Mouse (Mus musculus) embryonic facial prominence, embryonic 14.5 days (tissue): Measurements from ENCODE around the gene Daw1. TPM values are rescaled to one million over a fixed set of nuclear protein-coding genes. Genes with fewer than 3 reads are reported as not detected.

Experiments used
- ATAC-seq: fragments of 200-750 bp; cut with Nextera tagmentation; 2 replicates; pipeline ENCODE4 v1.8.0; 2017; ENCODE audit warnings: low read depth, moderate number of reproducible peaks, moderate TSS enrichment
- DNase-seq: peaks from one replicate; pipeline ENCODE4 v3.0.0-alpha.2; 2015; ENCODE audit warnings: low spot score
- H3K27ac ChIP-seq: fragments of 300-500 bp; sonication (generic); replicated peaks from 2 replicates; pipeline ENCODE4 v1.5.1; 2014; ENCODE audit warnings: low read depth, mild to moderate bottlenecking, low read length, moderate library complexity
- H3K27me3 ChIP-seq: fragments of 300-500 bp; sonication (generic); replicated peaks from 2 replicates; pipeline ENCODE4 v1.6.1; 2014; ENCODE audit warnings: low read length; ENCODE audit not compliant: control insufficient read depth, insufficient read depth
- H3K36me3 ChIP-seq: fragments of 300-500 bp; sonication (generic); 2 replicates; pipeline ENCODE4 v1.6.1; 2014; ENCODE audit warnings: low read length, mixed read lengths; ENCODE audit not compliant: control insufficient read depth, insufficient read depth
- H3K4me1 ChIP-seq: fragments of 300-500 bp; sonication (generic); 2 replicates; pipeline ENCODE4 v1.6.1; 2014; ENCODE audit warnings: antibody characterized with exemption, low read length; ENCODE audit not compliant: control insufficient read depth, insufficient read depth
- H3K4me2 ChIP-seq: fragments of 300-500 bp; sonication (generic); 2 replicates; pipeline ENCODE4 v1.6.1; 2014; ENCODE audit warnings: low read depth, mild to moderate bottlenecking, low read length, moderate library complexity, mixed read lengths
- H3K4me3 ChIP-seq: fragments of 300-500 bp; sonication (generic); 2 replicates; pipeline ENCODE4 v1.5.1; 2014; ENCODE audit warnings: low read depth, mild to moderate bottlenecking, low read length
- H3K9ac ChIP-seq: fragments of 300-500 bp; sonication (generic); 2 replicates; pipeline ENCODE4 v1.6.1; 2014; ENCODE audit warnings: low read depth, mild to moderate bottlenecking, low read length, moderate library complexity, mixed read lengths
- H3K9me3 ChIP-seq: fragments of 300-500 bp; sonication (generic); 2 replicates; pipeline ENCODE4 v1.6.1; 2016; ENCODE audit warnings: low read length; ENCODE audit not compliant: control insufficient read depth
- WGBS: fragments of 180-500 bp; shearing (Covaris S2); extraction: QIAGEN DNeasy Blood & Tissue Kit; methylation state at CpG from one replicate; pipeline ENCODE4 v1.1.7; 2014; 5-methylcytosine and 5-hydroxymethylcytosine counted together
- polyA plus RNA-seq: library from polyadenylated mRNA; unstranded; fragments of >200 nt; fragmentation: Nextera tagmentation; extraction: Ambion mirVana; gene quantifications from 2 replicates; pipeline ENCODE4 v1.2.1, GENCODE M21; 2014

The Daw1 gene
- polyA plus RNA-seq = 0.48 and 0.78 TPM in 2 replicates

- Histone ChIP-seq H3K4me2 (peak within 1 kb of the TSS; percentile 60), H3K4me1 (no peaks in the 10 kb centered on the region), H3K27ac (no peak within 1 kb of the TSS), H3K9me3 (no peaks in the 10 kb centered on the region), H3K27me3 (no peaks in the 10 kb centered on the region), H3K9ac (peak within 1 kb of the TSS; percentile 58), H3K36me3 (no peaks in the 10 kb centered on the region), H3K4me3 (peak within 1 kb of the TSS; percentile 51)
- ATAC-seq (peak; percentile 96), DNase-seq (peak; percentile 93)
- 1% methylated on average over 15 of the region's 16 CpGs for WGBS
Measured at GRCm38 (mm10) chr1:83159603-83160002, at the start of gene Daw1. Gene Daw1, plus strand, starts transcription at chr1:83159752.

GRCm38 (mm10) chr1:83110992-83111391 is 48.6 kb upstream of the Daw1 start:
- H3K9me3 ChIP-seq = no peaks in the 10 kb centered on the region
- H3K36me3 ChIP-seq = no peaks in the 10 kb centered on the region
- DNase-seq = no peak
- no peak overlapping the region for H3K9ac ChIP-seq
- ATAC-seq = no peak
- no peak overlapping the region for H3K4me2 ChIP-seq
- no peak overlapping the region for H3K27ac ChIP-seq
- H3K4me3 ChIP-seq = no peak overlapping the region
- no peaks in the 10 kb centered on the region for H3K27me3 ChIP-seq
- no peaks in the 10 kb centered on the region for H3K4me1 ChIP-seq

- Histone ChIP-seq H3K4me1 (no peaks in the 10 kb centered on the region), H3K36me3 (no peaks in the 10 kb centered on the region), H3K27me3 (no peaks in the 10 kb centered on the region), H3K4me2 (no peak overlapping the region), H3K4me3 (no peak overlapping the region), H3K9ac (no peak overlapping the region), H3K9me3 (no peaks in the 10 kb centered on the region), H3K27ac (no peak overlapping the region)
- no peak for DNase-seq
- no peak for ATAC-seq
- 69% methylated on average over 5 of the region's 5 CpGs for WGBS
Measured at GRCm38 (mm10) chr1:83111726-83112125, 47.8 kb upstream of the Daw1 start.

- Histone ChIP-seq H3K9me3 (no peaks in the 10 kb centered on the region), H3K27me3 (no peaks in the 10 kb centered on the region), H3K27ac (no peak within 1 kb of the TSS), H3K4me2 (no peak within 1 kb of the TSS), H3K9ac (no peak within 1 kb of the TSS), H3K4me3 (no peak within 1 kb of the TSS), H3K36me3 (no peaks in the 10 kb centered on the region), H3K4me1 (no peaks in the 10 kb centered on the region)
- ATAC-seq = no peak
- WGBS = 38% methylated on average over 8 of the region's 8 CpGs
- DNase-seq = no peak
Measured at GRCm38 (mm10) chr1:83116447-83117137, 43.0 kb upstream of the Daw1 start, which contains the start of gene Ccl20. Gene Ccl20, plus strand, starts transcription at chr1:83116766.

- H3K36me3 ChIP-seq = no peaks in the 10 kb centered on the region
- 93% methylated on average over 3 of the region's 3 CpGs for WGBS
- H3K9ac ChIP-seq = no peak overlapping the region
- DNase-seq (no peak), ATAC-seq (no peak)
- H3K9me3 ChIP-seq = no peaks in the 10 kb centered on the region
- no peak overlapping the region for H3K27ac ChIP-seq
- H3K4me2 ChIP-seq = no peak overlapping the region
- no peak overlapping the region for H3K4me3 ChIP-seq
- H3K4me1 ChIP-seq = no peaks in the 10 kb centered on the region
- H3K27me3 ChIP-seq = no peaks in the 10 kb centered on the region
Measured at GRCm38 (mm10) chr1:83117217-83117616, 42.3 kb upstream of the Daw1 start.

GRCm38 (mm10) chr1:83117661-83118060 is 41.9 kb upstream of the Daw1 start:
- WGBS = 89% methylated on average over 7 of the region's 7 CpGs
- Histone ChIP-seq H3K4me1 (no peaks in the 10 kb centered on the region), H3K36me3 (no peaks in the 10 kb centered on the region), H3K4me3 (no peak overlapping the region), H3K4me2 (no peak overlapping the region), H3K9me3 (no peaks in the 10 kb centered on the region), H3K9ac (no peak overlapping the region), H3K27ac (no peak overlapping the region), H3K27me3 (no peaks in the 10 kb centered on the region)
- ATAC-seq (no peak), DNase-seq (no peak)

GRCm38 (mm10) chr1:83119903-83120302 is 39.6 kb upstream of the Daw1 start:
- Histone ChIP-seq H3K9ac (no peak overlapping the region), H3K27me3 (no peaks in the 10 kb centered on the region), H3K4me3 (no peak overlapping the region), H3K4me1 (no peaks in the 10 kb centered on the region), H3K27ac (no peak overlapping the region), H3K4me2 (no peak overlapping the region), H3K9me3 (no peaks in the 10 kb centered on the region), H3K36me3 (no peaks in the 10 kb centered on the region)
- no peak for DNase-seq
- ATAC-seq = no peak

GRCm38 (mm10) chr1:83120312-83120711 is 39.2 kb upstream of the Daw1 start:
- ATAC-seq (no peak), DNase-seq (no peak)
- no peak overlapping the region for H3K27ac ChIP-seq
- H3K27me3 ChIP-seq = no peaks in the 10 kb centered on the region
- H3K9me3 ChIP-seq = no peaks in the 10 kb centered on the region
- H3K4me3 ChIP-seq = no peak overlapping the region
- 80% methylated on average over 3 of the region's 3 CpGs for WGBS
- H3K9ac ChIP-seq = no peak overlapping the region
- H3K4me1 ChIP-seq = no peaks in the 10 kb centered on the region
- H3K36me3 ChIP-seq = no peaks in the 10 kb centered on the region
- H3K4me2 ChIP-seq = no peak overlapping the region

GRCm38 (mm10) chr1:83123201-83123600 is 36.4 kb upstream of the Daw1 start:
- no peak for DNase-seq
- Histone ChIP-seq H3K4me2 (no peak overlapping the region), H3K4me3 (no peak overlapping the region), H3K9me3 (no peaks in the 10 kb centered on the region), H3K4me1 (no peaks in the 10 kb centered on the region), H3K36me3 (no peaks in the 10 kb centered on the region), H3K9ac (no peak overlapping the region), H3K27me3 (no peaks in the 10 kb centered on the region), H3K27ac (no peak overlapping the region)
- peak; percentile 67; the same call in 1 of the 2 replicates for ATAC-seq
- WGBS = 75% methylated on average over 2 of the region's 2 CpGs
